Mouse (Mus musculus) C2C12 (cell line): ENCODE results near the gene Cchcr1. TPM values are rescaled to one million over a fixed set of nuclear protein-coding genes. Genes with fewer than 3 reads are reported as not detected.

Experiments used
- H3K27me3 ChIP-seq: one replicate; pipeline ENCODE4 v1.6.1; 2011; ENCODE audit not compliant: control insufficient read depth, insufficient read depth, insufficient read length
- H3K36me3 ChIP-seq: one replicate; pipeline ENCODE4 v1.6.1; 2011; ENCODE audit not compliant: control insufficient read depth, insufficient read depth
- H3K4me3 ChIP-seq: one replicate; pipeline ENCODE4 v1.5.1; 2011; ENCODE audit warnings: mild to moderate bottlenecking, control low read depth; ENCODE audit not compliant: poor library complexity, insufficient read depth, severe bottlenecking
- H3K79me2 ChIP-seq: one replicate; pipeline ENCODE4 v1.6.1; 2011; ENCODE audit not compliant: control insufficient read depth, insufficient read depth
- H3K79me3 ChIP-seq: one replicate; pipeline ENCODE4 v1.6.1; 2011; ENCODE audit warnings: low read depth, control low read depth
- H3ac ChIP-seq: one replicate; pipeline ENCODE3; 2011; ENCODE audit warnings: low read depth; ENCODE audit not compliant: control insufficient read depth, insufficient read length
- CEBPB ChIP-seq: IDR thresholded peaks from one replicate; pipeline ENCODE4 v1.6.1; 2011; ENCODE audit warnings: low read depth, mild to moderate bottlenecking, control low read depth, moderate library complexity
- CTCF ChIP-seq: IDR thresholded peaks from one replicate; pipeline ENCODE4 v1.5.1; 2011; ENCODE audit not compliant: control insufficient read depth, insufficient read depth, insufficient read length
- FOSL1 ChIP-seq: IDR thresholded peaks from one replicate; pipeline ENCODE4 v1.8.0; 2011; ENCODE audit warnings: mild to moderate bottlenecking, low read length; ENCODE audit not compliant: poor library complexity, insufficient read depth, severe bottlenecking
- MAX ChIP-seq: IDR thresholded peaks from one replicate; pipeline ENCODE4 v1.6.1; 2011; ENCODE audit warnings: mild to moderate bottlenecking, control low read depth
- MYOD1 ChIP-seq: IDR thresholded peaks from one replicate; pipeline ENCODE4 v1.6.1; 2011; ENCODE audit warnings: low read depth; ENCODE audit not compliant: control insufficient read depth, insufficient read length
- MYOG ChIP-seq: IDR thresholded peaks from one replicate; pipeline ENCODE4 v1.6.1; 2011; ENCODE audit not compliant: control insufficient read depth, insufficient read length; ENCODE audit errors: extremely low read depth
- USF1 ChIP-seq: IDR thresholded peaks from one replicate; pipeline ENCODE4 v1.6.1; 2011; ENCODE audit warnings: low read depth, mild to moderate bottlenecking, control low read depth, moderate library complexity
- polyA plus RNA-seq: library from polyadenylated mRNA; unstranded; fragments of >200 nt; fragmentation: generic; extraction: Trizol; gene quantifications from one replicate; pipeline ENCODE4 v1.2.1, GENCODE M21; 2012; ENCODE audit warnings: missing spikeins

Cchcr1 gene
- polyA plus RNA-seq, 1 experiment: 15.9 TPM

- TF ChIP-seq USF1: no peak
- no peak for TF ChIP-seq MAX
- TF ChIP-seq FOSL1: no peak
- TF ChIP-seq CTCF: peak; percentile 36
- H3K36me3 ChIP-seq: no peaks in the 10 kb centered on the region
- no peaks in the 10 kb centered on the region for H3K79me2 ChIP-seq
- H3ac ChIP-seq: no peak overlapping the region
- no peak overlapping the region for H3K4me3 ChIP-seq
- no peaks in the 10 kb centered on the region for H3K79me3 ChIP-seq
- no peaks in the 10 kb centered on the region for H3K27me3 ChIP-seq
Observed at GRCm38 (mm10) chr17:35544680-35545079, 27.8 kb downstream of the Cchcr1 start.

- no peak overlapping the region for H3K4me3 ChIP-seq
- no peaks in the 10 kb centered on the region for H3K79me3 ChIP-seq
- H3K79me2 ChIP-seq: no peaks in the 10 kb centered on the region
- no peaks in the 10 kb centered on the region for H3K27me3 ChIP-seq
- TF ChIP-seq FOSL1 (no peak), MAX (no peak), MYOG (no peak), USF1 (no peak), MYOD1 (no peak), CEBPB (no peak)
- no peaks in the 10 kb centered on the region for H3K36me3 ChIP-seq
- no peak overlapping the region for H3ac ChIP-seq
Observed at GRCm38 (mm10) chr17:35547465-35547864, 30.6 kb downstream of the Cchcr1 start.

- no peaks in the 10 kb centered on the region for H3K79me3 ChIP-seq
- H3K27me3 ChIP-seq: no peaks in the 10 kb centered on the region
- H3K79me2 ChIP-seq: no peaks in the 10 kb centered on the region
- H3ac ChIP-seq: no peak overlapping the region
- no peak overlapping the region for H3K4me3 ChIP-seq
- H3K36me3 ChIP-seq: no peaks in the 10 kb centered on the region
- TF ChIP-seq MAX (no peak), CEBPB (no peak), FOSL1 (no peak), MYOG (no peak), MYOD1 (no peak), USF1 (no peak), CTCF (no peak)
Observed at GRCm38 (mm10) chr17:35548636-35549035, 31.7 kb downstream of the Cchcr1 start.

GRCm38 (mm10) chr17:35549437-35550142 is 32.7 kb downstream of the Cchcr1 start:
- H3K79me2 ChIP-seq: no peaks in the 10 kb centered on the region
- no peaks in the 10 kb centered on the region for H3K36me3 ChIP-seq
- H3K79me3 ChIP-seq: no peaks in the 10 kb centered on the region
- TF ChIP-seq USF1: peak; percentile 40
- no peak for TF ChIP-seq CTCF
- peak; percentile 9 for TF ChIP-seq CEBPB
- TF ChIP-seq MYOD1: peak; percentile 2
- H3K27me3 ChIP-seq: no peaks in the 10 kb centered on the region
- peak overlapping the region; percentile 15 for H3K4me3 ChIP-seq
- peak overlapping the region; percentile 42 for H3ac ChIP-seq

GRCm38 (mm10) chr17:35550143-35550494 is 33.2 kb downstream of the Cchcr1 start:
- no peaks in the 10 kb centered on the region for H3K79me3 ChIP-seq
- TF ChIP-seq CTCF: no peak
- no peak for TF ChIP-seq MYOG
- TF ChIP-seq MAX: no peak
- TF ChIP-seq FOSL1: no peak
- TF ChIP-seq MYOD1: no peak
- no peak for TF ChIP-seq CEBPB
- no peak for TF ChIP-seq USF1
- H3K79me2 ChIP-seq: no peaks in the 10 kb centered on the region
- H3K4me3 ChIP-seq: peak overlapping the region; percentile 15
- no peaks in the 10 kb centered on the region for H3K27me3 ChIP-seq
- no peaks in the 10 kb centered on the region for H3K36me3 ChIP-seq
- H3ac ChIP-seq: peak overlapping the region; percentile 42

- TF ChIP-seq FOSL1 (no peak), MAX (peak; percentile 35), MYOD1 (no peak)
- no peaks in the 10 kb centered on the region for H3K27me3 ChIP-seq
- H3K79me2 ChIP-seq: no peaks in the 10 kb centered on the region
- H3K36me3 ChIP-seq: no peaks in the 10 kb centered on the region
- peak overlapping the region; percentile 4 for H3ac ChIP-seq
- no peak overlapping the region for H3K4me3 ChIP-seq
- no peaks in the 10 kb centered on the region for H3K79me3 ChIP-seq
Observed at GRCm38 (mm10) chr17:35550871-35551270, 34.0 kb downstream of the Cchcr1 start.
